Mouse (Mus musculus) gastrocnemius, postnatal 14 days (tissue): ENCODE results near the gene Ubr7. TPM values are rescaled to one million over a fixed set of nuclear protein-coding genes. Genes with fewer than 3 reads are reported as not detected.

ENCODE experiments used
- DNase-seq: peaks from one replicate; pipeline ENCODE4 v3.0.0; 2021; ENCODE audit warnings: mixed read lengths
- intact Hi-C: fragments of 180-260 bp; cut with DNase I; formaldehyde crosslinking; loops from one replicate; pipeline ENCODE4 v1.15.1; 2025; ENCODE audit warnings: low total_unique reads
- total RNA-seq, 2 experiments: library from RNA; stranded (reverse); gene quantifications; 2 replicates each; pipeline ENCODE4 v1.2.3; 2021

Gene Ubr7
- total RNA-seq, 2 experiments from 2014 or later, result 13.9 to 14.5 TPM

- no peak for DNase-seq
- intact Hi-C loops, result no loop called here
These were observed 27.3 kb downstream of the Ubr7 start for GRCm38 (mm10) chr12:102784899-102785592.

GRCm38 (mm10) chr12:102785593-102785985, 27.8 kb downstream of the Ubr7 start:
- intact Hi-C loops, result no loop called here

GRCm38 (mm10) chr12:102787927-102788326, 30.2 kb downstream of the Ubr7 start:
- intact Hi-C loops, result no loop called here
- no peak for DNase-seq

More at GRCm38 (mm10) chr12:102785593-102785985, 27.8 kb downstream of the Ubr7 start:
- DNase-seq, result no peak

- intact Hi-C loops, result no loop called here
- DNase-seq, result no peak
These were observed 41.8 kb downstream of the Ubr7 start for GRCm38 (mm10) chr12:102799528-102799927.

GRCm38 (mm10) chr12:102814858-102815257, 57.1 kb downstream of the Ubr7 start:
- DNase-seq, result no peak
- intact Hi-C loops, result no loop called here

GRCm38 (mm10) chr12:102826399-102826798, 68.6 kb downstream of the Ubr7 start:
- DNase-seq, result no peak
- intact Hi-C loops, result no loop called here

- intact Hi-C loops, result no loop called here
- no peak for DNase-seq
These were observed 69.4 kb downstream of the Ubr7 start for GRCm38 (mm10) chr12:102827119-102827518.

Other genes starting within 250 kb of the Ubr7 start
- not detected for gene Chga, start 203.0 kb upstream of the Ubr7 start, total RNA-seq
- gene Itpk1, start 53.0 kb upstream of the Ubr7 start, total RNA-seq, result 1 to 10 TPM; 6.4 to 8.4 TPM
- gene Moap1, start 14.3 kb upstream of the Ubr7 start, total RNA-seq, result 1 to 10 TPM; 4.7 to 4.8 TPM
- 1 to 10 TPM; 2.0 to 2.3 TPM for gene Tmem251, start 14.2 kb upstream of the Ubr7 start, total RNA-seq
- not detected for gene Gm28051, start 202 bp upstream of the Ubr7 start, total RNA-seq
- gene Gon7, start 164 bp upstream of the Ubr7 start, total RNA-seq, result 1 to 10 TPM; 7.2 to 7.6 TPM
- 1 to 10 TPM; 3.0 to 3.1 TPM for gene Gm20604, start 705 bp downstream of the Ubr7 start, total RNA-seq
- 10 to 100 TPM; 17.0 to 17.6 TPM for gene Btbd7, start 120.5 kb downstream of the Ubr7 start, total RNA-seq
- gene Cox8c, start 141.3 kb downstream of the Ubr7 start, total RNA-seq, result not detected
- under 1 TPM; 0.07 to 0.10 TPM for gene Unc79, start 190.9 kb downstream of the Ubr7 start, total RNA-seq